Mouse (Mus musculus): ENCODE results near the gene Alg13. TPM values are rescaled to one million over a fixed set of nuclear protein-coding genes. Genes with fewer than 3 reads are reported as not detected.

Gene Alg13
- total and polyA plus RNA-seq, 3 experiments = 36.5 to 51.4 TPM; not detected in 1

DNA sequence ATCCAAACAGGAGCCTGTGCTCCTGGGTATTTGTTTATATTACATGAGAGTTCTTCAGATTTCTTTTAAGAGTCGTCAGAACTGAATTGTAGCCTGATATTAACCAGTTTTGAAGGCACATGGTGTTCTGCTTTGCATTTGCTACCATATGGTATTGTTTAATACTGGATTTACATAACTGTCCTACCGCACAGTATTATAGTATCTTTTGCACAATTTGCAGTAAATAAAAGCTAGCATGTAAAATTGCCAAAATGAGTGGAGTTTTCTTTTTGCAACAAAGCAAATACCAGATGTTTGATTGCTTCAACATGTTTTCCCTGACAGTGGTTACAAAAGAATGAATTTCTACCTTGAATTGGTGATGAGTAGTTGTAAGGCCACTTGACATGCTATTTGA, 56.6 kb downstream of the Alg13 start:
- Histone ChIP-seq H3K4me1 (ENCODE audit: control insufficient read depth in 1 of 2, insufficient read depth in 2 of 2, low read length in 2 of 2) (no peaks in the 10 kb centered on the region), H3K4me3 (ENCODE audit: control insufficient read depth in 1 of 2, insufficient read depth in 1 of 2, low read depth in 2 of 2, low read length in 2 of 2) (no peak overlapping the region), H3K27me3 (ENCODE audit: control insufficient read depth in 1 of 2, insufficient read depth in 2 of 2, low read length in 2 of 2) (no peaks in the 10 kb centered on the region), H3K79me2 (ENCODE audit: control insufficient read depth, insufficient read depth, low read length, poor library complexity) (no peaks in the 10 kb centered on the region), H3K27ac (ENCODE audit: control insufficient read depth, low read depth, low read length) (no peak overlapping the region), H3K9me3 (replicated peaks; ENCODE audit: insufficient read depth, low read length) (no peaks in the 10 kb centered on the region), H3K36me3 (ENCODE audit: control insufficient read depth in 1 of 2, insufficient read depth in 2 of 2, low read length in 2 of 2) (peaks cover 0 to 6% of the 10 kb centered on the region in 2 experiments; a peak in 2 of 4 replicates), H3K9ac (ENCODE audit: control insufficient read depth, low read depth, low read length, poor library complexity, severe bottlenecking) (no peak overlapping the region)
- DNase-seq (ENCODE audit: low read depth, low spot score) = no peak
- TF ChIP-seq RCOR1 (IDR thresholded peaks at IDR 0.05; ENCODE audit: low read depth, low read length) = no peak
- no peak for TF ChIP-seq JUND (IDR thresholded peaks at IDR 0.05; ENCODE audit: low read depth, low read length)
- TF ChIP-seq ETS1 (IDR thresholded peaks at IDR 0.05; ENCODE audit: low read depth, low read length) = no peak
- no peak for TF ChIP-seq MAFK (IDR thresholded peaks at IDR 0.05; ENCODE audit: borderline replicate concordance, low read depth, low read length)
- TF ChIP-seq MEF2A (IDR thresholded peaks at IDR 0.05; ENCODE audit: extremely low read depth, insufficient replicate concordance, low read depth, low read length, poor library complexity, severe bottlenecking) = no peak
- TF ChIP-seq GABPA (IDR thresholded peaks at IDR 0.05; ENCODE audit: low read depth, low read length) = no peak
- TF ChIP-seq MYC (IDR thresholded peaks at IDR 0.05; ENCODE audit: low read depth, low read length) = no peak

GRCm38 (mm10) chrX:144403526-144403925, 85.9 kb downstream of the Alg13 start:
- Histone ChIP-seq H3K4me3 (ENCODE audit: control insufficient read depth in 1 of 2, insufficient read depth in 1 of 2, low read depth in 2 of 2, low read length in 2 of 2) (peak overlapping the region; percentile 30 to 48; a peak in 2 of 4 replicates), H3K36me3 (ENCODE audit: control insufficient read depth in 1 of 2, insufficient read depth in 2 of 2, low read length in 2 of 2) (no peaks in the 10 kb centered on the region), H3K9me3 (replicated peaks; ENCODE audit: insufficient read depth, low read length) (no peaks in the 10 kb centered on the region), H3K4me1 (ENCODE audit: control insufficient read depth in 1 of 2, insufficient read depth in 2 of 2, low read length in 2 of 2) (peaks cover 0 to 2% of the 10 kb centered on the region in 2 experiments; a peak in 1 of 4 replicates), H3K9ac (ENCODE audit: control insufficient read depth, low read depth, low read length, poor library complexity, severe bottlenecking) (no peak overlapping the region), H3K79me2 (ENCODE audit: control insufficient read depth, insufficient read depth, low read length, poor library complexity) (no peaks in the 10 kb centered on the region), H3K27ac (ENCODE audit: control insufficient read depth, low read depth, low read length) (no peak overlapping the region), H3K27me3 (ENCODE audit: control insufficient read depth in 1 of 2, insufficient read depth in 2 of 2, low read length in 2 of 2) (no peaks in the 10 kb centered on the region)
- peak; percentile 76 for DNase-seq (ENCODE audit: low read depth, low spot score)
- TF ChIP-seq CTCF (IDR thresholded peaks at IDR 0.05 in 2 of 3, conservative IDR thresholded peaks at IDR 0.05 in 1 of 3; ENCODE audit: control insufficient read depth in 1 of 3, insufficient read depth in 1 of 3, low read depth in 2 of 3, low read length in 3 of 3, poor library complexity in 1 of 3, severe bottlenecking in 1 of 3) (peak; percentile 81 to 88 (median 85)), KAT2A (conservative IDR thresholded peaks at IDR 0.05; ENCODE audit: low read depth, low read length) (no peak), NELFE (IDR thresholded peaks at IDR 0.05; ENCODE audit: low read depth, low read length) (no peak), POLR2AphosphoS5 (IDR thresholded peaks at IDR 0.05; ENCODE audit: borderline replicate concordance, low read depth, low read length) (no peak), SMC3 (IDR thresholded peaks at IDR 0.05; ENCODE audit: low read depth, low read length) (peak; percentile 90), USF1 (IDR thresholded peaks at IDR 0.05; ENCODE audit: low read depth, low read length) (no peak), MAX (IDR thresholded peaks at IDR 0.05; ENCODE audit: low read length) (no peak), USF2 (IDR thresholded peaks at IDR 0.05; ENCODE audit: borderline replicate concordance in 1 of 2, insufficient read depth in 1 of 2, low read depth in 1 of 2, low read length in 2 of 2) (no peak), NRF1 (IDR thresholded peaks at IDR 0.05; ENCODE audit: insufficient read depth, low read depth, low read length, poor library complexity, severe bottlenecking) (no peak), SIN3A (IDR thresholded peaks at IDR 0.05; ENCODE audit: low read length) (no peak), MYC (IDR thresholded peaks at IDR 0.05; ENCODE audit: low read depth, low read length) (no peak), GABPA (IDR thresholded peaks at IDR 0.05; ENCODE audit: low read depth, low read length) (no peak), MXI1 (IDR thresholded peaks at IDR 0.05; ENCODE audit: low read depth, low read length) (no peak), JUND (IDR thresholded peaks at IDR 0.05; ENCODE audit: low read depth, low read length) (no peak), ZMIZ1 (IDR thresholded peaks at IDR 0.05; ENCODE audit: low read depth, low read length) (no peak), RAD21 (IDR thresholded peaks at IDR 0.05; ENCODE audit: low read depth, low read length) (peak; percentile 79), CHD2 (IDR thresholded peaks at IDR 0.05; ENCODE audit: low read length) (no peak), ZNF384 (IDR thresholded peaks at IDR 0.05; ENCODE audit: low read depth, low read length) (no peak), ETS1 (IDR thresholded peaks at IDR 0.05; ENCODE audit: low read depth, low read length) (no peak), ZC3H11A (IDR thresholded peaks at IDR 0.05; ENCODE audit: low read depth, low read length) (peak; percentile 67), MAZ (IDR thresholded peaks at IDR 0.05; ENCODE audit: low read depth, low read length) (no peak), GATA1 (IDR thresholded peaks at IDR 0.05; ENCODE audit: low read depth, low read length) (no peak), EP300 (IDR thresholded peaks at IDR 0.05; ENCODE audit: low read depth in 1 of 2, low read length in 2 of 2) (no peak), HCFC1 (IDR thresholded peaks at IDR 0.05; ENCODE audit: low read depth, low read length) (no peak), ZKSCAN1 (IDR thresholded peaks at IDR 0.05; ENCODE audit: low read depth, low read length) (no peak), TCF12 (IDR thresholded peaks at IDR 0.05; ENCODE audit: low read depth, low read length) (no peak), TAL1 (IDR thresholded peaks at IDR 0.05; ENCODE audit: low read length) (no peak), TBP (IDR thresholded peaks at IDR 0.05; ENCODE audit: low read depth, low read length) (no peak), POLR2A (IDR thresholded peaks at IDR 0.05; ENCODE audit: control insufficient read depth in 1 of 2, insufficient read depth in 1 of 2, low read depth in 1 of 2, low read length in 2 of 2, poor library complexity in 1 of 2) (no peak)

All from MEL (cell line).